Mouse (Mus musculus) urinary bladder, postnatal 36 days (tissue): ENCODE measurements around the gene Lmnb2.

ENCODE experiments used
- DNase-seq, 2 experiments: peaks; one replicate each; pipeline ENCODE4 v3.0.0; 2022; ENCODE audit warnings: low spot score in 2 of 2, mixed read lengths in 1 of 2

The Lmnb2 gene

DNA sequence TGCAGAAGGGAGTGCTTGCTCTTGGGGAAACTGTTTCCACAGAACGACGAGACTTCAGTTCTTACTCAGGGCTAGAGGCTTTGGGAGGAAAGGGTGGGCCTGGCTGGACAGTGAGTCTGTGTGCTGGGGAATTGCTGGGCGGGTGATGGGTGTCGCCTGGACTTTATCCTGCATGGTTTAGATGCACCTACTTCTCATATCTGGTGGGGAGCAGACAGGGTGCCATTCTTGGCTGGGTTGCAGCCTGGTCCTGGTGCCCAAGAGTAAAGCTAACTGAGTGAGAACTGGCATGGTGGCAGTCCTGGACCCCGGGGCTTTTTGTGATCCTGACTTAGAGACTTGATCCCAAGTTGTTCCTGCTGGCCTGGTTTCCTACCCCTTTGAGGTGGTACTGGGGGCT is 61.1 kb downstream of the Lmnb2 start:
- no peak for DNase-seq

DNA sequence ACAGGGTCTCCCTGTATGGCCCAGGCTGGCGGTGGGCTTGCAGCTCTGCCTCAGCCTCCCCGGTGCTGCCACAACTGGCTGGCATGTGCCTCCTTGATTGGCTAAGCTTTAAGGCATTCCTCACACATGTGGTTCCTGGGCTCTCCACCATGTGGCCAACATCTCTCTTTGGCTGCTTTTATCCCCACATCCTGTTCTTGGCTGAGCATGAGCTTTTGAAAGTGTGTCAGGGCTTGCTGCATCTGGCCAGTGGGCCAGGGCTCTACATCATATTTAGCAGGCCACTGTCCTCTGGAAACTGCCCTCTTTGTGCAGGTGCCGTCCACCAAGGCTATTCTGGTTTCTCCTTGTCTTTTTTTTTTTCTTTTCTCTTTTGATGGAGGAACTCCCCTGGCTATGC is 61.8 kb downstream of the Lmnb2 start:
- DNase-seq = no peak

DNA sequence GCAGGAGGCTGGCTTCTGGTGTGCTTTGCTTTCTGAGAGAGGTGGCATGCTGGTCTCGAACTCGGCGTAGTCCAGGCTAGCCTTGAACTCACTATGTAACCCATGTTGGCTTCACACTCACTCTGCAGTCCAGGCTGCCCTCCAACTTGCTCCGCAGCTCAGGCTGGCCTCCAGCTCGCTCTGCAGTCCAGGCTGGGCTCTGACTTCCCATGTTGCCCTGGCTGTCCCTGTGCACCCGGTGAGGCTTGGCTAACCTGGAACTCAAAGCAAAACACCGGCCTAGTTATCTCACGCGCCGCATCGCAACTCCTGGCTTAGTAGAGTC is 62.3 kb downstream of the Lmnb2 start:
- DNase-seq = no peak

DNA sequence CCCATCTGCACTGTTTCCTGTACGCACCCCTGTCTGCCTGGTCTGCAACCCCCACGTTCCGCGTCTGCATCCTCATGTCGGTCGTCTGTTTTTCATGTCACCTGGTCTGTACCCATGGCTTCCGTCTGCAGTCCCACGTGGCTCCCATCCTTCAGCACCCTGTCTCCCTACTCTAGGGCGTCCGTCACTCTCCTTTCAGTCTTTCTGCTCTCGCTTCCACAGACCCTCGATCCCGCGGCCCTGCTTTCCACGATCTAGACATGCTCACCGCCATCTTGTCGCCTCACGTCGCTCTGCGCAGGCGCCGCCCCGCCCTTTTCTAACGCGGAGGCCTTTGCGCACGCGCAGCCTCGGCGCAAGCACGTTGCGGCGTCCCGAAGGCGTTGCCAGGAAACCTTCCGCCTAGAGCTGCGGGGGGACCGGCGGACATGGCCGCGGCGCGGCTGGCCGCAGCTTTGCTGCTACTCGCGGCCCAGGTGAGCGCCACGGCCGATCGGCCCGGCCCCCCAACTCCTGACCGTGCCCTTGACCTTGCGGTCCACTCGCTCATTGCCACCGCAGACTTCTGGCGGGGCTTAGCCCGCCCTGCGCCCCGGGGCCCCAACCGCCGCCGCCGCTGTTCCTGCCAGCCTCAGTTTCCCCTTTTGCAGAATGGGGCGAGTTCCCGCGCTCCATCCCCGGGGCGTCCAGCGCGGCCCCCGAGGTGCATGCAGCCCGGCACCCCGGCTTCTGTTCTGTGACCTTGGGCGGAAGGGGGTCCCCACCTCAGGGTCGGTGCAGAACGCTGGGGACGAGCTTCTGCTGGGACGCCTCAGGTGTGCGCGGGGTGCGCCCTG is 62.9 kb downstream of the Lmnb2 start, which contains the start of the genes Lsm7 and Sppl2b:
Gene Lsm7 (minus strand): TSS at position 297 of the 836 bp plus-strand sequence.
Gene Sppl2b (plus strand): TSS at position 363 of the 836 bp plus-strand sequence.
- peak; percentile 96 to 97 for DNase-seq
